Mouse (Mus musculus) spleen, adult 2 months (tissue): ENCODE measurements at regions not wholly inside any gene's neighbourhood (a gene's known extent, or its start where the extent isn't known, plus 50 kb on each side); places are given as distances from the start of the nearest gene placed in this dataset.

ENCODE experiments used
- CTCF ChIP-seq: fragments of 200-500 bp; IDR thresholded peaks from 2 replicates; pipeline ENCODE4 v1.5.1; 2011; ENCODE audit warnings: mild to moderate bottlenecking, inconsistent platforms; ENCODE audit not compliant: insufficient read depth, insufficient read length, insufficient replicate concordance; ENCODE audit errors: extremely low read depth
- POLR2A ChIP-seq: fragments of 200-500 bp; IDR thresholded peaks from 2 replicates; pipeline ENCODE4 v1.6.1; 2011; ENCODE audit warnings: low read depth, low read length, inconsistent platforms

GRCm38 (mm10) chr3:63638572-63638971 lies 154.9 kb upstream of the Gm34302 start:
- TF ChIP-seq CTCF: no peak
- no peak for TF ChIP-seq POLR2A
